Mouse (Mus musculus) forebrain, embryonic 16.5 days (tissue): Measurements from ENCODE around the gene Slamf7. TPM values are rescaled to one million over a fixed set of nuclear protein-coding genes. Genes with fewer than 3 reads are reported as not detected.

Experiments used
- ATAC-seq: fragments of 200-750 bp; cut with Nextera tagmentation; 2 replicates; pipeline ENCODE4 v1.8.0; 2017; ENCODE audit warnings: mild to moderate bottlenecking, moderate library complexity
- H3K27ac ChIP-seq: fragments of 300-500 bp; sonication (generic); 2 replicates; pipeline ENCODE4 v1.5.1; 2014; ENCODE audit warnings: low read length, control low read depth
- H3K27me3 ChIP-seq: fragments of 300-500 bp; sonication (generic); replicated peaks from 2 replicates; pipeline ENCODE4 v1.6.1; 2014; ENCODE audit warnings: low read length; ENCODE audit not compliant: control insufficient read depth, insufficient read depth
- H3K36me3 ChIP-seq: fragments of 300-500 bp; sonication (generic); 2 replicates; pipeline ENCODE4 v1.6.1; 2014; ENCODE audit not compliant: control insufficient read depth, insufficient read depth
- H3K4me1 ChIP-seq: fragments of 300-500 bp; sonication (generic); replicated peaks from 2 replicates; pipeline ENCODE4 v1.6.1; 2014; ENCODE audit warnings: low read length; ENCODE audit not compliant: control insufficient read depth, insufficient read depth
- H3K4me2 ChIP-seq: fragments of 300-500 bp; sonication (generic); 2 replicates; pipeline ENCODE4 v1.6.1; 2014; ENCODE audit warnings: mild to moderate bottlenecking, low read length, control low read depth
- H3K4me3 ChIP-seq: fragments of 300-500 bp; sonication (generic); replicated peaks from 2 replicates; pipeline ENCODE4 v1.5.1; 2014; ENCODE audit warnings: mild to moderate bottlenecking, low read length, control low read depth
- H3K9ac ChIP-seq: fragments of 300-500 bp; sonication (generic); replicated peaks from 2 replicates; pipeline ENCODE4 v1.6.1; 2014; ENCODE audit warnings: low read depth, low read length, control low read depth
- H3K9me3 ChIP-seq: fragments of 300-500 bp; sonication (generic); 2 replicates; pipeline ENCODE4 v1.6.1; 2016; ENCODE audit warnings: low read length; ENCODE audit not compliant: control insufficient read depth
- WGBS: fragments of 180-500 bp; shearing (Covaris S2); extraction: QIAGEN DNeasy Blood & Tissue Kit; methylation state at CpG from one replicate; pipeline ENCODE4 v1.1.7; 2014; 5-methylcytosine and 5-hydroxymethylcytosine counted together
- polyA plus RNA-seq: library from polyadenylated mRNA; unstranded; fragments of >200 nt; fragmentation: Nextera tagmentation; extraction: Ambion mirVana; gene quantifications from 2 replicates; pipeline ENCODE4 v1.2.1, GENCODE M21; 2015

Slamf7 gene
- polyA plus RNA-seq, 1 experiment from 2014 or later: not detected

DNA sequence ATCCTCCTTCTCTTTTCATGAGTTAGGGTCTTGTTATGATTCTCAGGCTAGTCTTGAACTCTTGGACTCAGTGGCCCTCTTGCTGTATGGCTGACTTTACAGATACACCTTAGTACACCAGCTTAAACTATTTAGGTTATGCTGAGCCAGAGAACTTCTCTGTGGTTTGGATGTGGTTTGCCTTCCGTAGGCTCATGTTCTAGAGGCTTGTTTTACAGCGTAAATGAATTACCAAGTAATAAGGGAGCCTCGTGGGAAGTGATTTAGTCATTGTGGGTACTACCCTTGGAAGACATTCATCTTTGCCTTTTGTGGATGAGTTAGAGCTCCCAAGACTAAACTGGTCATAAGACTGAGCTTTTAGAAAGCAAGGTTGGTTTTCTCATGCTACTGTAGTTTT, 25.0 kb downstream of the Slamf7 start:
- no peak for ATAC-seq
- H3K9me3 ChIP-seq: no peaks in the 10 kb centered on the region
- no peaks in the 10 kb centered on the region for H3K36me3 ChIP-seq
- no peaks in the 10 kb centered on the region for H3K27me3 ChIP-seq
- no peak overlapping the region for H3K4me3 ChIP-seq
- no peaks in the 10 kb centered on the region for H3K4me1 ChIP-seq
- WGBS: 87% methylated on average over 3 of the region's 3 CpGs
- no peak overlapping the region for H3K27ac ChIP-seq
- H3K9ac ChIP-seq: no peak overlapping the region
- no peak overlapping the region for H3K4me2 ChIP-seq

DNA sequence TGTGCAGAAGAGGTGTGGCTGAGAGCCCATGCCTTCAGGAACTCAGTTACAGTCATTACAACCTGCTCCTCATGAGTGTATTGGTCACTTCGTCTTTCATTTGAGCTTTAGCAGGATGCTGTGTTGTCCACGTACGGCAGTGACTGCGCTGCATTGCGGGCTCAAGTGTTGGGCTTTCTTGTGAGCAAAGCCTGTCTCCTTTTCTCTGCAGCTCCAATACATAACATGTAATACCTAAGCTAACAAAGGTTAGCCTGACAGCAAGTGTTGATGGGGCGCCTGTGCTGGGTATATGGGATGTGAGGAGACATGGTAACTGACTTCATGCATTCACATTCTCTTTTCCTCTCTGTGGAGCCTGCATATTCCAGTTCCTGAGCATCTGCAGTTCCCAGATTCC, 32.7 kb downstream of the Slamf7 start:
- H3K4me3 ChIP-seq: no peak overlapping the region
- 93% methylated on average over 6 of the region's 6 CpGs for WGBS
- H3K4me2 ChIP-seq: no peak overlapping the region
- no peaks in the 10 kb centered on the region for H3K36me3 ChIP-seq
- no peak overlapping the region for H3K27ac ChIP-seq
- H3K9ac ChIP-seq: no peak overlapping the region
- ATAC-seq: no peak
- no peaks in the 10 kb centered on the region for H3K9me3 ChIP-seq
- H3K27me3 ChIP-seq: no peaks in the 10 kb centered on the region
- no peaks in the 10 kb centered on the region for H3K4me1 ChIP-seq

DNA sequence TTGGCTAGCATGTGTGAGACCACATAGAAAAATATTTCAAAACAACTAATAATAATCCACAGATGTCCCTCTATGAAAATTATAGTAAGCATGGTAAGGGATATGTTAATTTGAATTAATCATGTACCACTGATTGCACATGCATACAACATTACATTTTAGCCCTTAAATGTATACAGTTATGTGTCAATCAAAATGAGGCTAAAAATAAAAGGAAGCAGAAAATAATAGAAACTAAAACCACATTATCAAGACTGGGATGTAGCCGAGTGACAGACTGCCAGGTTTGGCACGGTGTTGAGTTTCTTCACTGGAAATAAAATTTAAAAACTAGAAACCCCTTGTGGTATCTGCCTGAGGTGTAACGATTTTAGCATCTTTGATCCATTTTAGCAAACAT, 33.2 kb downstream of the Slamf7 start:
- H3K9ac ChIP-seq: no peak overlapping the region
- no peaks in the 10 kb centered on the region for H3K27me3 ChIP-seq
- no peaks in the 10 kb centered on the region for H3K9me3 ChIP-seq
- H3K27ac ChIP-seq: no peak overlapping the region
- H3K36me3 ChIP-seq: no peaks in the 10 kb centered on the region
- no peak overlapping the region for H3K4me2 ChIP-seq
- WGBS: 84% methylated on average over 3 of the region's 3 CpGs
- ATAC-seq: no peak
- no peak overlapping the region for H3K4me3 ChIP-seq
- H3K4me1 ChIP-seq: no peaks in the 10 kb centered on the region

DNA sequence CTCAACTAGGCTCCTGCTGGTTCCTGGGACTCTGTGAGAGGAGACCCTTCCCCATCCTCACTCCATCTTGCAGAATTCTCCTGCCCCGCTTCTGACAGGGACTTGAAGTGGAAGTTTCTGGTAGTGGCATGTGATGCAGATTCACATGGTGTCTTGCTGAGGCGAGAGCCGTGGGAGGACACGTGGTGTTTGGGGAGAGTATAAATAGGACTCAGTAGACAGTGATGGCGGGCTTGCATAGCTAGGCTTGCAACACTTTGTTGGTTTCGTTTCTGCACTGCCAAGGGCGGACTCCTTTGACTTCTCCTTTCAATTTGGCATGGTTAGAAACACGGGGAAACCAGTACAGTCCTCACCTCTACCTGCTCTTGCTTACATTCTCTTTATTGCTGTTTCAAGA, 33.8 kb downstream of the Slamf7 start:
- Histone ChIP-seq H3K9ac (no peak overlapping the region), H3K36me3 (no peaks in the 10 kb centered on the region), H3K4me1 (no peaks in the 10 kb centered on the region), H3K4me3 (no peak overlapping the region), H3K27ac (no peak overlapping the region), H3K9me3 (no peaks in the 10 kb centered on the region), H3K27me3 (no peaks in the 10 kb centered on the region), H3K4me2 (no peak overlapping the region)
- no peak for ATAC-seq
- 89% methylated on average over 8 of the region's 8 CpGs for WGBS

DNA sequence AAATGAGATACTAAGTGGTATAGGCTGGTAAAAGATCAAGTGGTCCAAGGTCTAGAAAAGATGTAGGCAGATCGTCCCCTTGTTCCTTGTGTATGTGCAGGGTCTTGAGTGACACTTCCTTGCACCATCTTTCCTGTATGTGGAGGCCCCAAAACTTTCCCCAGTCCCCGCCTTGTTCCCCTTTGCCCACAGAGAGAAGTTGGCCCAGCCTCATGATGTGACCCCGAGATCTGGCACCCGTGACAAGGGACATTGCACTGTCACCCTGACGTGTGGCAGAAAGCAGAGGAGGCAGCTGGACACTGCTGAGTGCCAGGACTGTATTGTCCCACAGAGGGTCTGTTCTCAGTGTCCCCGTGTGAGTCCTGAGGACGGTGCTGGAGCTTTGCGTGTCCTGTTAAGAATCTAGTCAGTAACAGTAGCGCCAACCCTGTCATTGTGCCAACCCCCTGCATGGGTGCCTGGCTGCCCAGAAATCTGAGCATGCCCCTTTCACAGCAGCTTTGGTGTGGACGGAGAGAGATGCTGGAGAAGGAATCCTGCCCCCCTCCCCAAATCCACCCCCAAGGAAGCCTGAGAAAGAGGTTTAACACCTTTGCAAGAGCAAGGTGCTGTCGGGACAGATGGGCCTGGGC, 35.8 kb downstream of the Slamf7 start:
- Histone ChIP-seq H3K9ac (no peak overlapping the region), H3K27me3 (no peaks in the 10 kb centered on the region), H3K4me2 (no peak overlapping the region), H3K4me1 (no peaks in the 10 kb centered on the region), H3K36me3 (no peaks in the 10 kb centered on the region), H3K27ac (no peak overlapping the region), H3K9me3 (no peaks in the 10 kb centered on the region), H3K4me3 (no peak overlapping the region)
- 81% methylated on average over 11 of the region's 11 CpGs for WGBS
- no peak for ATAC-seq

DNA sequence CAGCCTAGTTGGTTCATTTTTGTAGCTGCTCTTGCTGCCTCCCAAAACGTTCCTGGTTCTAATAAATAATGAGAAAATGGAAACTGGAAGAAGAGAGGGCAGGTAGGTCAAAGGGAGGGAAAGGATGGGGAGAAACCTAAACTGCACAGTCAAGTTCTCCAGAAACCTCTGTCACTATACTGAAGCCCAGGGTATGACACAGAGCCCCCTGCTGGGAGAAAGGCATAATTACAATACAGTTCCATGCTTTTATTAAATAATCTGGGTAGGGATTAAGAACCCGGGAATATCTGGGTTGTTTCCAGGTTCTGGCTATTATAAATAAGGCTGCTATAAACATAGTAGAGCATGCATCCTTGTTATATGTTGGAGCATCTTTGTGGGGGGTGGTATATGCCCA, 38.9 kb downstream of the Slamf7 start:
- Histone ChIP-seq H3K9me3 (no peaks in the 10 kb centered on the region), H3K27me3 (no peaks in the 10 kb centered on the region), H3K27ac (no peak overlapping the region), H3K4me2 (no peak overlapping the region), H3K4me3 (no peak overlapping the region), H3K9ac (no peak overlapping the region), H3K36me3 (no peaks in the 10 kb centered on the region), H3K4me1 (no peaks in the 10 kb centered on the region)
- 47% methylated on average over 2 of the region's 2 CpGs for WGBS
- ATAC-seq: no peak

DNA sequence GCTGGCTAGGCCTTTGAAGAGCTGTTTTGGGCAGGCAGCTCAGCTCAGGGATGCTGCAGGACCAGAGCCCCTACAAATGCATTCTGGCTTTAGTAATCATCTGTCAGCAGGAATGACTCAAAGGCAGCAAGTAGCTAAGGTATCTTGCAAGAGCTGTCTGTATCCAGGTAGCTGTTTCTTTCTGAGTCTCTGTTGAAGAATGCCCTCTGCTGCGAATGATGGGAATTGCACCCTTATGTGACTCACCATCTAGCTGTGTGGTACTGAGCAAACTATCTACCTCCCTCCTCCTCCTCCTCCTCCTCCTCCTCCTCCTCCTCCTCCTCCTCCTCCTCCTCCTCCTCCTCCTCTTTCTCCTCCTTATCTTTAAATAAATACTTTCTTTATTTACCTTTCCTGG, 42.1 kb downstream of the Slamf7 start:
- Histone ChIP-seq H3K4me3 (no peak overlapping the region), H3K4me2 (no peak overlapping the region), H3K27me3 (no peaks in the 10 kb centered on the region), H3K36me3 (no peaks in the 10 kb centered on the region), H3K9me3 (no peaks in the 10 kb centered on the region), H3K27ac (no peak overlapping the region), H3K9ac (no peak overlapping the region), H3K4me1 (no peaks in the 10 kb centered on the region)
- WGBS: 50% methylated on average over 1 of the region's 1 CpGs
- no peak for ATAC-seq

DNA sequence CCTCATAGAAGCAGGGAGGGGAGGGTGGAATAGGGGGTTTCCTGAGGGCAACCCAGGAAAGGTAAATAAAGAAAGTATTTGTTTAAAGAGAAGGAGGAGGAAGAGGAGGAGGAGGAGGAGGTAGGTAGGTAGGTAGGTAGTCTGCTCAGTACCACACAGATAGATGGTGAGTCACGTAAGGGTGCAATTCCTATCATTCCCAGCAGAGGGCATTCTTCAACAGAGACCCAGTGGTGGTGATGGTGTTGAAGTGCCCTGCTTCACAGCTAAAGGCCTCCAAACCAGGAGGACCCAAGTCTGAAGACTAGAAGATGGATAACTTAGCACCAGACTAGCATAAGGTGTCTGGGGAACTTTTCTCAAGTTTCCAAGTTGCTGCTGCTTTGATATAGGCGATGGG, 42.8 kb downstream of the Slamf7 start:
- no peaks in the 10 kb centered on the region for H3K9me3 ChIP-seq
- no peak overlapping the region for H3K27ac ChIP-seq
- 93% methylated on average over 2 of the region's 2 CpGs for WGBS
- H3K36me3 ChIP-seq: no peaks in the 10 kb centered on the region
- ATAC-seq: no peak
- H3K9ac ChIP-seq: no peak overlapping the region
- no peak overlapping the region for H3K4me3 ChIP-seq
- H3K4me2 ChIP-seq: no peak overlapping the region
- no peaks in the 10 kb centered on the region for H3K4me1 ChIP-seq
- no peaks in the 10 kb centered on the region for H3K27me3 ChIP-seq

GRCm38 (mm10) chr1:171607176-171607575, 45.7 kb downstream of the Slamf7 start, which contains the start of gene Ly9:
Ly9 (minus strand) TSS chr1:171607410.
- no peak within 1 kb of the TSS for H3K27ac ChIP-seq
- no peak within 1 kb of the TSS for H3K4me3 ChIP-seq
- no peak within 1 kb of the TSS for H3K9ac ChIP-seq
- WGBS: 85% methylated on average over 9 of the region's 9 CpGs
- no peaks in the 10 kb centered on the region for H3K27me3 ChIP-seq
- H3K36me3 ChIP-seq: no peaks in the 10 kb centered on the region
- H3K9me3 ChIP-seq: no peaks in the 10 kb centered on the region
- no peak for ATAC-seq
- no peaks in the 10 kb centered on the region for H3K4me1 ChIP-seq
- H3K4me2 ChIP-seq: no peak within 1 kb of the TSS

- Histone ChIP-seq H3K36me3 (no peaks in the 10 kb centered on the region), H3K4me3 (no peak overlapping the region), H3K4me1 (no peaks in the 10 kb centered on the region), H3K27me3 (no peaks in the 10 kb centered on the region), H3K27ac (no peak overlapping the region), H3K9me3 (no peaks in the 10 kb centered on the region), H3K9ac (no peak overlapping the region), H3K4me2 (no peak overlapping the region)
- 81% methylated on average over 3 of the region's 3 CpGs for WGBS
- ATAC-seq: no peak
Observed at GRCm38 (mm10) chr1:171606656-171607055, 46.2 kb downstream of the Slamf7 start.
